Mouse (Mus musculus) bone marrow, adult 2 months (tissue): ENCODE measurements around the gene Spen.

ENCODE experiments used
- CTCF ChIP-seq: fragments of 200-500 bp; IDR thresholded peaks from 2 replicates; pipeline ENCODE4 v1.5.1; 2011; ENCODE audit warnings: low read length, control low read depth; ENCODE audit not compliant: control insufficient read depth, insufficient read depth
- POLR2A ChIP-seq: fragments of 200-500 bp; IDR thresholded peaks from 2 replicates; pipeline ENCODE4 v1.6.1; 2011; ENCODE audit warnings: low read depth, mild to moderate bottlenecking, control low read depth, low read length, borderline replicate concordance; ENCODE audit not compliant: control insufficient read depth

- TF ChIP-seq CTCF (no peak), POLR2A (no peak)
Observed at GRCm38 (mm10) chr4:141445328-141445720, 93.1 kb downstream of the Spen start.
